Mouse (Mus musculus) C2C12 (cell line): ENCODE measurements around the gene Ankrd13c.

Experiments
- CEBPB ChIP-seq: IDR thresholded peaks from one replicate; pipeline ENCODE4 v1.6.1; 2011; ENCODE audit warnings: low read depth, mild to moderate bottlenecking, control low read depth, moderate library complexity
- CTCF ChIP-seq: IDR thresholded peaks from one replicate; pipeline ENCODE4 v1.5.1; 2011; ENCODE audit not compliant: control insufficient read depth, insufficient read depth, insufficient read length
- MAX ChIP-seq: IDR thresholded peaks from one replicate; pipeline ENCODE4 v1.6.1; 2011; ENCODE audit warnings: mild to moderate bottlenecking, control low read depth
- MYOD1 ChIP-seq: IDR thresholded peaks from one replicate; pipeline ENCODE4 v1.6.1; 2011; ENCODE audit warnings: low read depth; ENCODE audit not compliant: control insufficient read depth, insufficient read length
- USF1 ChIP-seq: IDR thresholded peaks from one replicate; pipeline ENCODE4 v1.6.1; 2011; ENCODE audit warnings: low read depth, mild to moderate bottlenecking, control low read depth, moderate library complexity

- TF ChIP-seq CTCF (no peak), MYOD1 (no peak), USF1 (no peak), CEBPB (no peak), MAX (no peak)
Observed at GRCm38 (mm10) chr3:157899986-157900385, 47.1 kb upstream of the Ankrd13c start.
